Mouse (Mus musculus) lung, postnatal 0 days (tissue): ENCODE results near the gene Slc6a15. TPM values are rescaled to one million over a fixed set of nuclear protein-coding genes. Genes with fewer than 3 reads are reported as not detected.

Source experiments
- ATAC-seq: fragments of 200-750 bp; cut with Nextera tagmentation; 2 replicates; pipeline ENCODE4 v1.8.0; 2017; ENCODE audit warnings: moderate library complexity
- DNase-seq: peaks from one replicate; pipeline ENCODE4 v3.0.0-alpha.2; 2016; ENCODE audit warnings: low spot score
- H3K27ac ChIP-seq: fragments of 300-500 bp; sonication (generic); 2 replicates; pipeline ENCODE4 v1.5.1; 2014; ENCODE audit warnings: antibody characterized with exemption, mild to moderate bottlenecking, low read length, mixed read lengths
- H3K27me3 ChIP-seq: fragments of 300-500 bp; sonication (generic); replicated peaks from 2 replicates; pipeline ENCODE4 v1.6.1; 2014; ENCODE audit warnings: low read length, mixed read lengths; ENCODE audit not compliant: insufficient read depth
- H3K36me3 ChIP-seq: fragments of 300-500 bp; sonication (generic); 2 replicates; pipeline ENCODE4 v1.6.1; 2014; ENCODE audit warnings: low read length, mixed read lengths; ENCODE audit not compliant: insufficient read depth
- H3K4me1 ChIP-seq: fragments of 300-500 bp; sonication (generic); 2 replicates; pipeline ENCODE4 v1.6.1; 2014; ENCODE audit warnings: antibody characterized with exemption, low read depth, low read length, mixed read lengths; ENCODE audit not compliant: insufficient read depth
- H3K4me2 ChIP-seq: fragments of 300-500 bp; sonication (generic); replicated peaks from 2 replicates; pipeline ENCODE4 v1.6.1; 2014; ENCODE audit warnings: low read depth, mild to moderate bottlenecking, low read length, moderate library complexity, mixed read lengths
- H3K4me3 ChIP-seq: fragments of 300-500 bp; sonication (generic); 2 replicates; pipeline ENCODE4 v1.5.1; 2014; ENCODE audit warnings: low read depth, low read length
- H3K9ac ChIP-seq: fragments of 300-500 bp; sonication (generic); replicated peaks from 2 replicates; pipeline ENCODE4 v1.6.1; 2014; ENCODE audit warnings: low read depth, mild to moderate bottlenecking
- H3K9me3 ChIP-seq: fragments of 300-500 bp; sonication (generic); 2 replicates; pipeline ENCODE4 v1.6.1; 2016; ENCODE audit warnings: low read length, mixed read lengths
- CTCF ChIP-seq: IDR thresholded peaks from 2 replicates; pipeline ENCODE4 v1.5.1; 2016; ENCODE audit warnings: antibody characterized with exemption, mild to moderate bottlenecking
- EP300 ChIP-seq: IDR thresholded peaks from 2 replicates; pipeline ENCODE4 v1.6.1; 2016; ENCODE audit warnings: antibody characterized with exemption, mild to moderate bottlenecking, control low read depth
- WGBS: fragments of 180-500 bp; shearing (Covaris S2); extraction: QIAGEN DNeasy Blood & Tissue Kit; methylation state at CpG from one replicate; pipeline ENCODE4 v1.1.7; 2014; 5-methylcytosine and 5-hydroxymethylcytosine counted together
- polyA plus RNA-seq: library from polyadenylated mRNA; unstranded; fragments of >200 nt; fragmentation: Nextera tagmentation; extraction: Ambion mirVana; gene quantifications from 2 replicates; pipeline ENCODE4 v1.2.1, GENCODE M21; 2015

Slc6a15 gene
- 0.43 and 0.60 TPM in 2 replicates for polyA plus RNA-seq

DNA sequence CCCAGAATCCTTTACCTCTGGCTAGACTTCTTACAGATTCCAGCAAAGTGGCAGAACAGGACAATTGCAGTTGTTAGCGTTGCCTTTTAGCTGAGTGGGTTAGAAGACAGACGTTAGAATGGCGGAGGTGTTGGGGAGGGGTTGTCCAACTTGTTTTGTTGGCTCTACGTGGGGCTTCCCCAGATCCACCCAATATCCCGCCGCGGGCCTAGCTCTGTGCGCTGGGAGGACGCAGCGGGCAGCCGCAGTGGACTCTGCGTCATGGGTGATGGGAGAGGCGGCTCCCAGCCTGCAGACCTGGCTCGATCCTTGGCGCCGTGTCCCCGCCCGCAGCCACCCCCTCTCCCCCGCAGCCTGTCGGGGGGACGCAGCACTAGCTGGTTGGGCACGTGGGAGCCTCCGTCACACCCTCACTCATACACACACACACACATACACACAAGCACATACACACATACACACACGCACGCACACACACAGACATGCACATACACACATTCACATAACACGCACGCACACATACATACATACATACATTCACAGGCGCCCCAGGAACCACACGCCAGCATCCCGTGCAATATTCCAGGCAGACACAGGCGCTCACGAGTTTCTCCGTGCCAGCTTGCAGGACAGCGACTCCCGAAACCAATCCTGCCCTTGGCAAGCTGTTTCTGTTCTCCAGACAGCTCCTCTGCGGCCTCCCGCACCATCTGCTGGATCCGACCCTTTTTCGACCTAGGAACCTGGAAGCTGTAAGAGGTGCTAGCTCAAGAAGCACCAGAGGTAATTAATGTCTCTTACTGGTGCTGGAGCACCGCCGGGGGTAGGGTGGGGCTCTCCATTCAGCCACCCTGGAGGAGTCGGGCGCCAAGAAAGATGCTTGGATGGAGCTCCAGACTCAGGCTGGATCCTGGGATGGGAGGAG, at the start of gene Slc6a15:
Gene Slc6a15 (plus strand): TSS at position 413 of the 925 bp plus-strand sequence.
- peak; percentile 55 for ATAC-seq
- Histone ChIP-seq H3K9me3 (no peaks in the 10 kb centered on the region), H3K4me1 (peaks cover 10% of the 10 kb centered on the region; the same call in 1 of the 2 replicates), H3K4me3 (peak within 1 kb of the TSS; percentile 51), H3K27me3 (no peaks in the 10 kb centered on the region), H3K9ac (no peak within 1 kb of the TSS), H3K4me2 (peak within 1 kb of the TSS; percentile 83), H3K36me3 (no peaks in the 10 kb centered on the region), H3K27ac (no peak within 1 kb of the TSS)
- peak; percentile 14 for DNase-seq
- TF ChIP-seq CTCF (no peak), EP300 (no peak)
- WGBS: under 1% methylated on average over 35 of the region's 43 CpGs

GRCm38 (mm10) chr10:103321941-103322340, 45.6 kb upstream of the Slc6a15 start:
- no peaks in the 10 kb centered on the region for H3K9me3 ChIP-seq
- no peak overlapping the region for H3K4me3 ChIP-seq
- TF ChIP-seq CTCF: no peak
- TF ChIP-seq EP300: no peak
- ATAC-seq (no peak), DNase-seq (no peak)
- no peaks in the 10 kb centered on the region for H3K36me3 ChIP-seq
- 44% methylated on average over 3 of the region's 3 CpGs for WGBS
- H3K4me1 ChIP-seq: no peaks in the 10 kb centered on the region
- no peak overlapping the region for H3K9ac ChIP-seq
- H3K27ac ChIP-seq: no peak overlapping the region
- no peak overlapping the region for H3K4me2 ChIP-seq
- H3K27me3 ChIP-seq: no peaks in the 10 kb centered on the region

DNA sequence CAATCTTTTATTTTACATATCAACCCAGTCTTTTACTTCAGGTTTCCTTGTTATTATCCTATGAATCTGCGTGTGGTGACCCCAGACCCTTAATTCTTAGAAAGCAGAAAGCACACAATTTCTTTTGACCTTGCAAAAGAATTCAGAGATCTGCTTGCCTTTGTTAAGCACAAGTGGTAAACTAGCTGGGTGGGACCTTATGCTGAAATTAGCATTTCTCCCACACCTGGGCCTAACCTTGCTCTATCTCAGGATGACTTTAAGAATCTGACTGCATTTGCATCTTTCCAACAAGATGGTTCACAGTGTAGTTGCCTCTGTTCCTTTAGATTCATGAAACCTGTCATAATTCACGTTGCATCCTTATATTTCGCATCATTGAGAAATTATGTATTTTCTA, 44.2 kb upstream of the Slc6a15 start:
- Histone ChIP-seq H3K9me3 (no peaks in the 10 kb centered on the region), H3K36me3 (no peaks in the 10 kb centered on the region), H3K9ac (no peak overlapping the region), H3K27ac (no peak overlapping the region), H3K4me1 (no peaks in the 10 kb centered on the region), H3K27me3 (no peaks in the 10 kb centered on the region), H3K4me2 (no peak overlapping the region), H3K4me3 (no peak overlapping the region)
- no peak for TF ChIP-seq CTCF
- TF ChIP-seq EP300: no peak
- ATAC-seq: no peak
- no peak for DNase-seq
- 80% methylated on average over 3 of the region's 3 CpGs for WGBS

DNA sequence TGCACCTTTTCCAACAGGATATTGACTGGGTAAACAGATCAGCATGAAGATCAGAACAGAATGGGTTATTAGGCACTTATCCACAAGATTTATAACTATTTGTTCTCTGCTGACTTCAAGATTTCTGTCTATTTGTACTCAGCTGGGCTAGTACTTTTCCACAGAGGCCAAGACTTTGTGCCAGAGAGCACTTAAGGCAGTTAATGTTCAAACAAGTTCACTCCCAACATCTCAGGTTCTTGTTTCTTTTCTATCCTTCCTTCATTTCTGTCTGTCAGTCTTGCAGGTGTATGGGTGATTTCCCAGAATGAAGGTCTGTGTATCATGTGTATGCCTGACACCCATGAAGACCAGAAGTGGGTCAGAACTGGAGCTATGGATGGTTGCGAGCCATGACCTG, 33.3 kb upstream of the Slc6a15 start:
- H3K27ac ChIP-seq: no peak overlapping the region
- H3K4me3 ChIP-seq: no peak overlapping the region
- ATAC-seq (no peak), DNase-seq (no peak)
- H3K4me1 ChIP-seq: no peaks in the 10 kb centered on the region
- no peak overlapping the region for H3K4me2 ChIP-seq
- H3K9ac ChIP-seq: no peak overlapping the region
- WGBS: 49% methylated on average over 1 of the region's 1 CpGs
- TF ChIP-seq CTCF: no peak
- TF ChIP-seq EP300: no peak
- no peaks in the 10 kb centered on the region for H3K9me3 ChIP-seq
- no peaks in the 10 kb centered on the region for H3K27me3 ChIP-seq
- H3K36me3 ChIP-seq: no peaks in the 10 kb centered on the region

- H3K4me3 ChIP-seq: no peak overlapping the region
These were observed 27.7 kb upstream of the Slc6a15 start for GRCm38 (mm10) chr10:103339928-103340327.

DNA sequence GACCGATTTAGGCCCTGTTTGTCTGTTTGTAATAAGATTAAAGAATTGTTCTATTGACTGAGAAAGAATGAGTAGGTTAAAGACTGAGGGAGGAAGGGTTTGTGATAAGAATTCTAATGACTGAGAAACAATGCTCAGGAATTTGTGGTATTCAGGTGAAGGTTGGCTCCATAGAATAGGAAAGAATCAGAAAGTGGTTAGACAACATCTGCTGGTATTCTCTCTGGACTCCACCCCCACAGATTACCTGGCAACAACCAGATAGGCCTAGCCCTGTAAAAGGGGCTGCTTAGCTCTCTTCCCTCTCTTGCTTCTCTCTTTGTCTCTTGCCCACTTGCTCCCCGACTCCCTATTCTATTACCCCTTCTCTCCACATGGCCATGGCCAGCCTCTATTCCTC, 20.8 kb upstream of the Slc6a15 start:
- H3K4me1 ChIP-seq: no peaks in the 10 kb centered on the region
- H3K27ac ChIP-seq: no peak overlapping the region
- no peaks in the 10 kb centered on the region for H3K27me3 ChIP-seq
- H3K4me2 ChIP-seq: no peak overlapping the region
- no peaks in the 10 kb centered on the region for H3K36me3 ChIP-seq
- TF ChIP-seq EP300 (no peak), CTCF (no peak)
- DNase-seq: no peak
- H3K4me3 ChIP-seq: no peak overlapping the region
- H3K9ac ChIP-seq: no peak overlapping the region
- no peaks in the 10 kb centered on the region for H3K9me3 ChIP-seq
- no peak for ATAC-seq
- 48% methylated on average over 2 of the region's 2 CpGs for WGBS

More at GRCm38 (mm10) chr10:103339928-103340327, 27.7 kb upstream of the Slc6a15 start:
- ATAC-seq (no peak), DNase-seq (no peak)
- Histone ChIP-seq H3K9ac (no peak overlapping the region), H3K4me2 (no peak overlapping the region), H3K9me3 (no peaks in the 10 kb centered on the region), H3K4me1 (no peaks in the 10 kb centered on the region), H3K27me3 (no peaks in the 10 kb centered on the region), H3K27ac (no peak overlapping the region), H3K36me3 (no peaks in the 10 kb centered on the region)
- no peak for TF ChIP-seq CTCF
- no peak for TF ChIP-seq EP300
- WGBS: 76% methylated on average over 5 of the region's 5 CpGs
